Mouse (Mus musculus): ENCODE results near the gene Rtkn. TPM values are rescaled to one million over a fixed set of nuclear protein-coding genes. Genes with fewer than 3 reads are reported as not detected.
"Not testable (repeated sequence)": the region's sequence is repeated elsewhere in the genome, so short reads cannot be mapped to it uniquely, and the experiment has no call there.

Rtkn gene
- total RNA-seq, 2 experiments from 2014 or later, result 31.0 to 34.6 TPM

- peak; percentile 85 to 89 for DNase-seq (ENCODE audit: low spot score in 2 of 2)
Observed at GRCm38 (mm10) chr6:83136881-83137575, 1.8 kb downstream of the Rtkn start.

- peak; percentile 90 to 96 for DNase-seq (ENCODE audit: low spot score in 2 of 2)
Observed at GRCm38 (mm10) chr6:83137576-83137950, 2.3 kb downstream of the Rtkn start.

- DNase-seq (ENCODE audit: low spot score in 2 of 2), result peak in 1 of 2 experiments; percentile 59
Observed at GRCm38 (mm10) chr6:83138056-83138455, 2.8 kb downstream of the Rtkn start.

- DNase-seq (ENCODE audit: low spot score in 2 of 2), result no peak
Observed at GRCm38 (mm10) chr6:83140044-83140443, 4.8 kb downstream of the Rtkn start.

DNA sequence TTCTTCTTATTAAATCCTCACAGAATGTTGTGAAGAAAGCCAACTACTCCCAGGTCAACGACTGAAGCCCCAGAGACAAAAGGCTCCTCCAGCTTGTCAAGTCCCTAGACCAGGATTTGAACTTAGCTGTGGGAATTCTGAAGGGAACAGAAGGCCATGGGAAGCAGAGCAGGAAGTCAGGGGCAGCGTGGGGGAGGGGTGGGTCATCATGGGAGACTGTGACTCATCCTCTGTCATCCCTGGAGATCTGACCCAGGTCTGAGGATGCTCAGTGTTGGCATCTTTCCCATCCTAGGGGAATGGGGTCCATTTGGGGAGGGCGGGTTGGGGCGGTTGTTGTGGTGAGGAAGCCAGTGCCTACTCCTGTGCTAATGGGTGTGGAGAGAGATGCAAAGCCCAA is 6.4 kb downstream of the Rtkn start:
- DNase-seq (ENCODE audit: low spot score in 2 of 2), result no peak

- peak in 1 of 2 experiments; percentile 18 for DNase-seq (ENCODE audit: low spot score in 2 of 2)
Observed at GRCm38 (mm10) chr6:83142211-83142731, 7.0 kb downstream of the Rtkn start.

- DNase-seq (ENCODE audit: low spot score in 2 of 2), result no peak
Observed at GRCm38 (mm10) chr6:83142886-83143285, 7.6 kb downstream of the Rtkn start.

DNA sequence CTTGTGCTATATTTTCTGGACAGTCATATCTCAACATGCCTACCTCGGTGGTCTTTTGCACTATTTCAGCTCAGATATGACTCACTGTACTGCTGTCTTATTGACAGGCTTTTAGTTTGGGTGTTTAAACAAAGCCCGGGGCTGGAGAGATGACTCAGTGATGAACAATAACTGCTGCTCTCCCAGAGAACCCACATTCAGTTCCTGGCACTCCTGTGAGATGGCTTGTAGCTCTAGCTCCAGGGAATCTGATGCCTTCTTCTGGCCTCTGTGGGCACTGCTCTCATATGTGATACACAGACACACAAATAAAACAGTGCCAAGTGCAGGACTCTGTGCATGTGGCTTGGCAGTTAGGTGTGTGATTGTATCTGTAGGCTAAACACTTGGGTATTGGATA is 9.9 kb downstream of the Rtkn start:
- no peak for DNase-seq (ENCODE audit: low spot score in 2 of 2)

DNA sequence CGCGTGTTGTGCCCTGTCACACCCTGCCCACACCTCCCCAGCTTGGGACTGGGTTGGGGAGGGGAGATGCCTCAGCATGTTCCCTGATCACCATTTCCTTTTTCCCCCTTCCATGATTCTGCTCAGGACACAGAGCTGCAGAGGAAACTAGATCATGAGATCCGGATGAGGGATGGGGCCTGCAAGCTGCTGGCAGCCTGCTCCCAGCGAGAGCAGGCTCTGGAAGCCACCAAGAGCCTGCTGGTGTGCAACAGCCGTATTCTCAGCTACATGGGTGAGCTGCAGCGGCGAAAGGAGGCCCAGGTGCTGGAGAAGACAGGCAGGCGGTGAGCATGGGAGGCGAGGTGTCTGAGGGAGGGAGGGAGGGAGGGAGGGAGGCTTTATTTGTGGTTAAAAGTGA is 10.5 kb downstream of the Rtkn start:
- DNase-seq (ENCODE audit: low spot score in 2 of 2), result no peak

DNA sequence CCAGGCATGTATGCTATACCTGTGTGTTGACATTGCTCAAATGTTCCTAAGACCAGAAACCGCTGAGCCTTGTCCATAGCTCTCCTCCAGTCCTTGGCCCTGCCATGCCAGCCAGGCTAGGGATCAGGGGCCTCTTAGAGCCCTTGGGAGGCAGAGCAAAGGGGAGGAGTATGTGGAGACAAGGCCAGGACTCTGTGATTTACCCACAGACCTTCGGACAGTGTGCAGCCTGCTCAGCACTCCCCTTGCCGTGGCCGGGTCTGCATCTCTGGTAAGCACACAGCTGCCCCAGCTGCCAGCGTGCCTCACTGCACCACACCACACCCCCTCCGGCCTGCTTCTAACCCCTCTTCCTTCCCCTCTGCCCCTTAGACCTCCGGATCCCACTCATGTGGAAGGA is 12.0 kb downstream of the Rtkn start:
- DNase-seq (ENCODE audit: low spot score in 2 of 2), result no peak

GRCm38 (mm10) chr6:83151721-83152120 is 16.5 kb downstream of the Rtkn start:
- DNase-seq (ENCODE audit: low spot score in 2 of 2), result no peak

GRCm38 (mm10) chr6:83153038-83153437 is 17.8 kb downstream of the Rtkn start:
- DNase-seq (ENCODE audit: low spot score in 2 of 2), result no peak

DNA sequence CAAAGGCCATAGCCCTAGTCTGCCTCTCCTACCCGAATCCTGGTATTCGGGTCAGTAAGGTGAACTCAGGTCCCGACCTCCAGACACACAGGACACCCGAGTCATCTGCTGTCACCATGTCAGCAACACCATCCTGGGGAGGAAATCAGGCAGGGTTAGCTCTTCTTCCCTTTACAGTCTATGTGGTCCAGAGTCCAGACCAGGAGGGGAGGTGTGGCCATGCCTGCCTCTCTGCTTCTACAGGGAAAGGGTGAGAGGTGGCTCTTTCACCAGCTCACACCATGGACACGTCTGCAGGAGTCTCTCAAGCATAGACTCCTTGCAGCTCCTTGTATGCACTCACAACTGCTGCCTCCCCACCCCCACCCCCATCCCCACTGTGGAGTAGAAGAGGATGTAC is 18.2 kb downstream of the Rtkn start:
- DNase-seq (ENCODE audit: low spot score in 2 of 2), result no peak

GRCm38 (mm10) chr6:83155552-83156238 is 20.4 kb downstream of the Rtkn start:
- peak in 1 of 2 experiments; percentile 45 for DNase-seq (ENCODE audit: low spot score in 2 of 2)

DNA sequence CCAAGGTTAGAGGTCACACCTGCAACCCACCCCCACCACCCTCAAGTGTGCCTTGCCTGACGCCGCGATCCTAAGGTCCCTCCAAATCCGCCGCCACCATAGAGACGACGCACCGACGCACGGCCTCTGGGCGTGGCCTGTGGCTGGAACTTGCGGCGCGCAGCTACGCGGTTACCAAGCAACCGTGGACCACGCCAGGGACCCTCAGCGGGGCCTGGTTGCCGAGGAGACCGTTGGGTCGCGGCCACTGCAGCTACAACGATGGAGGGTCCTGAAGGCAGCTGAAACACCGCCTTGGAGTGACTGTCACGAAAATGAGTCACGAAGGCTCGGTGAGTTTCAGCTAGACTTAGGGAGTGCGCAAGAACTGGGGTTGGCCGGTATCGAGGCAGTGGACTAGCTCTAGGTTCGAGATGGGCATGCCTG is 21.0 kb downstream of the Rtkn start, which contains the start of the genes Wdr54 and 1700003E16Rik:
TSS of gene Wdr54 (minus strand) at position 139 of the 426 bp plus-strand sequence.
TSS of gene 1700003E16Rik (plus strand) at position 146 of the 426 bp plus-strand sequence.
- peak in 1 of 2 experiments; percentile 60 for DNase-seq (ENCODE audit: low spot score in 2 of 2)

- not testable (repeated sequence) for DNase-seq (ENCODE audit: low spot score in 2 of 2)
Observed at GRCm38 (mm10) chr6:83159456-83159855, 24.2 kb downstream of the Rtkn start.

GRCm38 (mm10) chr6:83161442-83161841 is 26.2 kb downstream of the Rtkn start:
- DNase-seq (ENCODE audit: low spot score in 2 of 2), result no peak

- peak in 1 of 2 experiments; percentile 47 for DNase-seq (ENCODE audit: low spot score in 2 of 2)
Observed at GRCm38 (mm10) chr6:83161921-83162641, 26.8 kb downstream of the Rtkn start.

GRCm38 (mm10) chr6:83162701-83163100 is 27.4 kb downstream of the Rtkn start:
- peak in 1 of 2 experiments; percentile 52 for DNase-seq (ENCODE audit: low spot score in 2 of 2)

DNA sequence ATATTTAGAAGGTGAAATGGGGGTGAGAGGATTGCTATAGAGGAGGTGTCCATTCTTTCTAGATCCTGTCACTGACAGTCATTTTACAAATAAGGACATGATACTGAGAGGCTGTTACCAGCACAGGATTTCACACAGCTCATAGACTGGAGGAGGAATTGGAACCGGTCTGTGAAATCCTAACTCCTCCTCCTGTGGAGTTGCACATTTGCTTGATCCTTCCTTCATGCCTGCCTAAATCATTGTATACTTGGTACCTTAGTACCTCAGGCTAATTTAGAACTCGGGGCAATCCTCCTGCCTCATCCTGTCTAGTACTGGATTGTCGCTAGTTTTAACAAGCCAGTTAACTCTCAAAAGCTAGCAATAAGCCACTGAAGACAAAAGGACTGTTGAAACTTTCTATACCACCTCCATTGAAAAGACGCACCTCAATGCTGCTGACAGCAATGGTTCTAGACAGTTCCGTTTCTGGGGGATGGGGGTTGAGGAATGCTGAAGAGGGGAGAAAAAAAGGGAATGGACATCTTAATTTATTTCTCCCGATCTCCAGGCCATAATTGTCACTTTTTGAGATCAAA is 29.9 kb downstream of the Rtkn start:
- DNase-seq (ENCODE audit: low spot score in 2 of 2), result no peak

DNA sequence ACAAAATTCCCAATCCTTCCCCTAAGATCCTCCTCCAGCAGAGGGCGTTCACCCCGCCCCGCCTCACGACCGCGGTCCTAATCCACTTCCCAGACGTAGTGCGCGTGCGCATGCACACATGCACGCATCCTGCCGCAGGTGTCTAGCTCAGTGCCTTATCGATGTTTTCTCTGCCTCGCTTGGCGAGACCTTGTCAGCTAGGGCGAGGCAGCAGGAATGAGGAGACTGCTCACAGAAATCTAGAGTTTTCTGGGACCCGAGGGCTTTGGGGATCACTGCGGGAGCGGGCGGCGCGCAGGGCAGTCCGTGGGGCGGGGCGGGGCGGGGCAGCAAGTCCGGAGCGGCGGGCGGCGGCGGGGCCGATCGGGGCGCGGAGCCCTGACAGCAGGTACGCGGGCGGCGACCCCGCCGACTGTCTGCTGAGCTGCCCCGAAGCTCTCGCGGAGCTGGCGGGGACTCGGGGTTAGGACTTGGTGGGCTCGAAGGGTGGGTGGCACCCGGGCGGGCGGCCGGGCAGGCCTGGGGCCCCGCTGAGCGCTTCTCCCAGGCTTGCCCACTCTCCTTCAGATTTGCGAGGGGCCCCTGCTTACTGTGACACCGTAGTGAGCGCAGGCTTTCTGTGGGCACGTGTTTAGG is 30.5 kb downstream of the Rtkn start, which contains the start of gene Dctn1:
TSS of gene Dctn1 (plus strand) at position 314 of the 636 bp plus-strand sequence.
- peak; percentile 92 to 97 for DNase-seq (ENCODE audit: low spot score in 2 of 2)
